Mouse (Mus musculus): ENCODE results near the gene Npas2.

DNA sequence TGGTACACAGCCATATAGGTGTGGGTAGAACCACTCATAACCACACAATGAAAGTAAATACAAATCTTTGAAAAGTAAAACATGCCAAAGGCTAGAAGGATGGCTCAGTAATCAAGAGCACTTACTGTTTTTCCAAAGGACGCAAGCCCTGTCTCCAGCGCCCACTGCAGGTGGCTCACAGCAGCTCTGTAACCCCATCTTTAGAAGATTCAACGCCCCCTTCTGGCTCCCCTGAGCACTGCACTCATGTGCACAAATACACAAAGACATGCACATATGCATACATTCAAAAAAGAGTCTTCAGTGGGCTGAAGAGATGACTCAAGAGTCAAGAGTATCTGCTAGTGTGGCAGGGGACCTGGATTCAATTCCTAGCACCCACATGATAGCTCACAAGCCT lies 36.5 kb downstream of the Npas2 start:
- TF ChIP-seq POLR2A (IDR thresholded peaks at IDR 0.05; ENCODE audit: borderline replicate concordance, extremely low read depth, low read depth, low read length) (no peak), CTCF (IDR thresholded peaks at IDR 0.05; ENCODE audit: insufficient read depth, low read length) (no peak)

All from lung, adult 2 months (tissue).